Mouse (Mus musculus): ENCODE measurements around the gene Fdx1.

DNA sequence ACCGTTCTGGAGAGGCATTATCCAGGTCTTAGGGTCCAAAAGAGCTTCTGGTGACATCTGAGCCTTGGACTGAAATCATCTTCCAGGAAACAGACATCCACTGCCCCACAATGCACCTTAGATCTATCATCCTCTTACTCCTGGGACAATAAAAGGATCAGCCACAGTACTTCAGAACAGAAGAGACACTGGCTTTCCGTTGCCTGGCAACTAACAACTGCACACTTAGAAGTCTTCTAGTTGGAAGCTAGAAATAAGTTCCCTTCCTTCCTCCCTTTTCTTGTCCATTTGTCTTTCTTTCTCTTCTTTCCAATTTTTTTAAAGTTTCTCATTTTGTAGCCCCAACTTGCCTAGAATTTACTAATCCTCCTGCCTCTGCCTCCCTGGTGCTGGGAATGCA lies 40.6 kb downstream of the Fdx1 start:
- TF ChIP-seq CTCF (IDR thresholded peaks at IDR 0.05; ENCODE audit: low read depth) (no peak), EP300 (IDR thresholded peaks at IDR 0.05; ENCODE audit: low read depth) (no peak)
